Mouse (Mus musculus): Measurements from ENCODE around the gene Ptger4. TPM values are rescaled to one million over a fixed set of nuclear protein-coding genes. Genes with fewer than 3 reads are reported as not detected.

Gene Ptger4
- polyA plus RNA-seq, 1 experiment from 2014 or later: 4.6 TPM

DNA sequence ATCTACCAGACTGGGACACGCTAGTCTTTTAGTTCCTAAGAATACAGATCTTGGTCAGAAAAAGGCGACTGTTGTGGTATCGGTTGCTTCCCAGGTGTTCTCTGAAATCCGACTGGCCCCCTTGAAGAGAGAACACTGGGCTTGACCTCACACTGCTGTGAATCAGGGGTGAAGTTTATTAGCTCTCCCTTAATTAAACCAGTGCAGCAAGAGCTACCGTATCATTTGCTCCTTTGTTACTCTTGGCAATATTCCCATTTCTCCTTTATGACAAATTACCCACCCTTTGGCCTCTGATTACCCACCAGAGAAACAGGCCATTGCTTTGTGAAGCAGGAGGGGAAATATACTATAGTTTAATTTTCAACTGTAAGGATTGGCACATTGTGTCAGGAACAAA, 16.2 kb upstream of the Ptger4 start:
- H3K27ac ChIP-seq: no peak overlapping the region
- H3K9ac ChIP-seq: no peak overlapping the region
- WGBS: 64% methylated on average over 5 of the region's 5 CpGs
- ATAC-seq (ENCODE audit: insufficient number of reproducible peaks, insufficient read depth, low FRiP score, low TSS enrichment, low read depth): no peak
- no peaks in the 10 kb centered on the region for H3K9me3 ChIP-seq
- H3K4me3 ChIP-seq: no peak overlapping the region
- H3K4me1 ChIP-seq: 0 out of 2 replicates have a peak, but pooled peaks cover 3% of the 10 kb centered on the region
- no peaks in the 10 kb centered on the region for H3K27me3 ChIP-seq
- no peaks in the 10 kb centered on the region for H3K36me3 ChIP-seq
- no peak overlapping the region for H3K4me2 ChIP-seq

- H3K9ac ChIP-seq: no peak overlapping the region
Observed at GRCm38 (mm10) chr15:5250182-5250581, 6.2 kb upstream of the Ptger4 start.

GRCm38 (mm10) chr15:5243036-5243958, 690 bp downstream of the Ptger4 start:
- 7% methylated on average over 40 of the region's 40 CpGs for WGBS
- H3K27me3 ChIP-seq: peaks cover 56% of the 10 kb centered on the region
- H3K27ac ChIP-seq: no peak overlapping the region

More at GRCm38 (mm10) chr15:5250182-5250581, 6.2 kb upstream of the Ptger4 start:
- no peak overlapping the region for H3K27ac ChIP-seq
- no peak for ATAC-seq (ENCODE audit: insufficient number of reproducible peaks, insufficient read depth, low FRiP score, low TSS enrichment, low read depth)
- no peaks in the 10 kb centered on the region for H3K4me1 ChIP-seq
- H3K4me3 ChIP-seq: no peak overlapping the region
- 79% methylated on average over 4 of the region's 4 CpGs for WGBS
- no peaks in the 10 kb centered on the region for H3K36me3 ChIP-seq
- no peaks in the 10 kb centered on the region for H3K9me3 ChIP-seq
- peaks cover 14% of the 10 kb centered on the region for H3K27me3 ChIP-seq
- no peak overlapping the region for H3K4me2 ChIP-seq

DNA sequence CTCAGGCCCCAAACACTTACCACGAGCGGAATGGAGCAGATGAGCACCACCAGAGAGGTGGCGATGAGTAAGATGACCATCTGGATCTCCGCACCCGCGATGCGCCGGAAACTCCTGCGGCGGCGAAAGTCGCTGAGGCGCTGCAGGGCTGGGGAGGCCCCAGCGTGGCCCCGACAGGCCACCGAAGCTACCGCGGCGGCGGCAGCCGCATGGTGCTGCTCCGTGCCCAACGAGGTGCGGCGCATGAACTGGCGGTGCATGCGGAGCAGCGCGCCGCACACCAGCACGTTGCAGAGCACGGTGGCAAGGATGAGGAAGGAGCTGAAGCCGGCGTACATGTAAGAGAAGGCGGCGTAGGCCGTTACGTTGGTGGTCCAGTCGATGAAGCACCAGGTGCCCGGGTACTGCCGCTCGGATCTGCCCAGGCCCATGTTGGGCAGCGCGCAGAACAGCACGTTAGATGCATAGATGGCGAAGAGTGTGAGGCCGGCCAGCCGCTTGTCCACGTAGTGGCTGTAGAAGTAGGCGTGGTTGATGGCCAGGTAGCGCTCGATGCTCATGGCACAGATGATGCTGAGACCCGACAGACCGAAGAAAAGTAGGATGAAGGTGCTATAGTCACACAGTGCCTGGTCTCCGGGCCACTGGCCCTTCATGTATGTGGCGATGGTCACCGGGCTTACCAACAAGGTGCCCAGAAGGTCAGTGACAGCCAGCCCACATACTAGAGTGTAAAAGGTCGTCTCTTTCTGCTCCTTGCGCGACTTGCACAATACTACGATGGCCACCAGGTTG, 1.5 kb downstream of the Ptger4 start:
- H3K9me3 ChIP-seq: no peaks in the 10 kb centered on the region
- peaks cover 21% of the 10 kb centered on the region for H3K4me1 ChIP-seq
- H3K4me3 ChIP-seq: peak overlapping the region; percentile 58
- no peak overlapping the region for H3K27ac ChIP-seq
- H3K9ac ChIP-seq: peak overlapping the region; percentile 73
- H3K4me2 ChIP-seq: peak overlapping the region; percentile 98
- H3K36me3 ChIP-seq: no peaks in the 10 kb centered on the region
- WGBS: 2% methylated on average over 61 of the region's 61 CpGs
- peaks cover 56% of the 10 kb centered on the region for H3K27me3 ChIP-seq
- peak; percentile 45; the same call in 1 of the 2 replicates for ATAC-seq (ENCODE audit: insufficient number of reproducible peaks, insufficient read depth, low FRiP score, low TSS enrichment, low read depth)

More at GRCm38 (mm10) chr15:5243036-5243958, 690 bp downstream of the Ptger4 start:
- H3K9me3 ChIP-seq: no peaks in the 10 kb centered on the region
- H3K9ac ChIP-seq: peak overlapping the region; percentile 67
- H3K4me2 ChIP-seq: peak overlapping the region; percentile 98
- H3K4me3 ChIP-seq: peak overlapping the region; percentile 58
- H3K36me3 ChIP-seq: no peaks in the 10 kb centered on the region
- no peak for ATAC-seq (ENCODE audit: insufficient number of reproducible peaks, insufficient read depth, low FRiP score, low TSS enrichment, low read depth)
- peaks cover 17% of the 10 kb centered on the region for H3K4me1 ChIP-seq

- WGBS: 14% methylated on average over 12 of the region's 12 CpGs
- Histone ChIP-seq H3K9me3 (no peaks in the 10 kb centered on the region), H3K36me3 (no peaks in the 10 kb centered on the region), H3K4me2 (peak overlapping the region; percentile 98), H3K4me1 (peaks cover 25% of the 10 kb centered on the region), H3K9ac (peak overlapping the region; percentile 73), H3K4me3 (peak overlapping the region; percentile 58), H3K27me3 (peaks cover 53% of the 10 kb centered on the region), H3K27ac (no peak overlapping the region)
- no peak for ATAC-seq (ENCODE audit: insufficient number of reproducible peaks, insufficient read depth, low FRiP score, low TSS enrichment, low read depth)
Observed at GRCm38 (mm10) chr15:5241304-5242201, 2.4 kb downstream of the Ptger4 start.

DNA sequence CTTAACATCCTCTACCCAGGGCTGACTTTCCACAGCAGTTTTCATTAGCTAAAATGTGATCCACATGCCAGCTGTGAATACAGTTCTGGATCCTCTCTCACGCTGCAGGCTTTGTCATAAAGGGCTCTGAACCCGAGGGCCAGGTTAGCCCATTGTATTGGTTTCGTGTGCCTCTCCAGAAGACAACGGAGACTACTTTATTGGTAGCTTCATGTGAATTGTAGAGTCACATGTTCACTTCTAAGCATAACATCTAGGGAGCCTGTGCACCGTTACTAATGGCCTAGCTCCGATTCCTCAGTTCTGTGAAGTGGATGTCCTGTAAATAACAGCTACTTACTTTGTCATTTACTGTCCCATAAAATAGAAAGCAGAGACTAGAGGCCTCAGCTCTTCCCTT, 3.6 kb downstream of the Ptger4 start:
- ATAC-seq (ENCODE audit: insufficient number of reproducible peaks, insufficient read depth, low FRiP score, low TSS enrichment, low read depth): no peak
- H3K27me3 ChIP-seq: peaks cover 46% of the 10 kb centered on the region
- H3K36me3 ChIP-seq: no peaks in the 10 kb centered on the region
- H3K9ac ChIP-seq: no peak overlapping the region
- 59% methylated on average over 6 of the region's 6 CpGs for whole genome bisulfite sequencing
- peak overlapping the region; percentile 98 for H3K4me2 ChIP-seq
- no peak overlapping the region for H3K27ac ChIP-seq
- H3K9me3 ChIP-seq: no peaks in the 10 kb centered on the region
- peaks cover 25% of the 10 kb centered on the region for H3K4me1 ChIP-seq
- H3K4me3 ChIP-seq: peak overlapping the region; percentile 13; the same call in 1 of the 2 replicates

DNA sequence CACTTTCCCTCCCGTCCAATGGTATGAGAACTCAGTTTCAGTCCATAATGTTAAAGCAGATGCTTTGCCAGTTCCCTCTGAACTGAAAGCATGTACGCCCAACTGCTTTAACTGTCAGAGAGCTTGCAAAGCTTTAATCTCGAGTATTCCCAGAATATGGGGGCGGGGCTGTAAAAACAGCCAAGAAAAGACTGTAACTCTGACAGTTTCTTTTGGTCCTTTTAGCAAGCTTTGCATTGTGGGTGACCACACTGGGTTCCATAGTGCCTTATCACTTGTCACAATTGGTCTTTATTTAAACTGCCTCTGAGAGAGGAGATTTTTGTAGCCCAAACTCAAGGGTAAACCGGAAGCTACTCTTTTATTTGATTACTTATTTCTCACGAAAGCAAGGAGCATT, 4.1 kb downstream of the Ptger4 start:
- H3K4me2 ChIP-seq: peak overlapping the region; percentile 98
- 59% methylated on average over 6 of the region's 6 CpGs for WGBS
- H3K27me3 ChIP-seq: peaks cover 42% of the 10 kb centered on the region
- H3K9me3 ChIP-seq: no peaks in the 10 kb centered on the region
- peaks cover 25% of the 10 kb centered on the region for H3K4me1 ChIP-seq
- no peak overlapping the region for H3K9ac ChIP-seq
- no peaks in the 10 kb centered on the region for H3K36me3 ChIP-seq
- ATAC-seq (ENCODE audit: insufficient number of reproducible peaks, insufficient read depth, low FRiP score, low TSS enrichment, low read depth): no peak
- no peak overlapping the region for H3K27ac ChIP-seq
- peak overlapping the region; percentile 13; the same call in 1 of the 2 replicates for H3K4me3 ChIP-seq

- no peaks in the 10 kb centered on the region for H3K36me3 ChIP-seq
- peaks cover 37% of the 10 kb centered on the region for H3K27me3 ChIP-seq
- H3K4me3 ChIP-seq: no peak overlapping the region
- H3K4me2 ChIP-seq: peak overlapping the region; percentile 98
- H3K9me3 ChIP-seq: no peaks in the 10 kb centered on the region
- H3K4me1 ChIP-seq: peaks cover 25% of the 10 kb centered on the region
- ATAC-seq (ENCODE audit: insufficient number of reproducible peaks, insufficient read depth, low FRiP score, low TSS enrichment, low read depth): no peak
- no peak overlapping the region for H3K9ac ChIP-seq
- H3K27ac ChIP-seq: no peak overlapping the region
- 81% methylated on average over 4 of the region's 4 CpGs for WGBS
Observed at GRCm38 (mm10) chr15:5239361-5239760, 4.6 kb downstream of the Ptger4 start.

- no peak for ATAC-seq (ENCODE audit: insufficient number of reproducible peaks, insufficient read depth, low FRiP score, low TSS enrichment, low read depth)
- WGBS: 89% methylated on average over 4 of the region's 4 CpGs
- Histone ChIP-seq H3K4me2 (no peak overlapping the region), H3K4me1 (peaks cover 21% of the 10 kb centered on the region), H3K9ac (no peak overlapping the region), H3K27ac (no peak overlapping the region), H3K36me3 (no peaks in the 10 kb centered on the region), H3K27me3 (peaks cover 29% of the 10 kb centered on the region), H3K4me3 (no peak overlapping the region), H3K9me3 (no peaks in the 10 kb centered on the region)
Observed at GRCm38 (mm10) chr15:5238553-5238952, 5.4 kb downstream of the Ptger4 start.

DNA sequence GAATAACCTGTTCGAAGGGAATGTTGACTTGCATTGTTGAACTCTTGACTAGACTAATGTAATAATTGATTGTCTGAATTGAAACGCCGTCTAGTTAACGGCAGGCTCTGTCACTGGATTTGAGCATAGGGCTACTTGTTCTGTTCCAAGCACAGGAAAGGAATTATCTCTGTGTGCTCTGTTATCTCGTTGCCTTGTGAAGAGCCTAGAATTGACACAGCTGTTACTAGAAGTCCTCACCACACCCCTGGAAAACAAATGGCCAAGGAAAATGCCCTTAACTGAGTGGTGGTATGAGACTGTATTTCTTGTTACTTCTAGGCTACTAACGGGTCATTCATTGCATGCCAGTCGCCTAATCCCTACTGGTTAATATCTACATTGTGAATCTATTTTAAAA, 5.9 kb downstream of the Ptger4 start:
- Histone ChIP-seq H3K9me3 (no peaks in the 10 kb centered on the region), H3K27me3 (peaks cover 24% of the 10 kb centered on the region), H3K36me3 (no peaks in the 10 kb centered on the region), H3K27ac (no peak overlapping the region), H3K9ac (no peak overlapping the region), H3K4me2 (no peak overlapping the region), H3K4me1 (peaks cover 16% of the 10 kb centered on the region), H3K4me3 (no peak overlapping the region)
- no peak for ATAC-seq (ENCODE audit: insufficient number of reproducible peaks, insufficient read depth, low FRiP score, low TSS enrichment, low read depth)
- 82% methylated on average over 7 of the region's 7 CpGs for WGBS
